Mouse (Mus musculus) thymus, postnatal 0 days (tissue): ENCODE measurements around the gene Irf2bp1. TPM values are rescaled to one million over a fixed set of nuclear protein-coding genes. Genes with fewer than 3 reads are reported as not detected.

ENCODE experiments used
- DNase-seq: peaks from one replicate; pipeline ENCODE4 v3.0.0-alpha.2; 2015; ENCODE audit warnings: low spot score
- polyA plus RNA-seq: library from polyadenylated mRNA; unstranded; fragments of >200 nt; fragmentation: Nextera tagmentation; extraction: Ambion mirVana; gene quantifications from 2 replicates; pipeline ENCODE4 v1.2.1, GENCODE M21; 2015

Irf2bp1 gene
- polyA plus RNA-seq, 1 experiment from 2014 or later, result 20.7 TPM

GRCm38 (mm10) chr7:19024581-19025255 is 20.9 kb downstream of the Irf2bp1 start:
- no peak for DNase-seq

GRCm38 (mm10) chr7:19028067-19028466 is 24.2 kb downstream of the Irf2bp1 start:
- no peak for DNase-seq

- peak; percentile 71 for DNase-seq
These were observed 25.3 kb downstream of the Irf2bp1 start for GRCm38 (mm10) chr7:19029084-19029653.

- no peak for DNase-seq
These were observed 27.8 kb downstream of the Irf2bp1 start for GRCm38 (mm10) chr7:19031641-19032040.

- no peak for DNase-seq
These were observed 40.8 kb downstream of the Irf2bp1 start for GRCm38 (mm10) chr7:19044616-19045015.

GRCm38 (mm10) chr7:19046286-19047069 is 42.6 kb downstream of the Irf2bp1 start:
- no peak for DNase-seq

GRCm38 (mm10) chr7:19048006-19048527 is 44.2 kb downstream of the Irf2bp1 start:
- DNase-seq, result no peak

GRCm38 (mm10) chr7:19049252-19049651 is 45.4 kb downstream of the Irf2bp1 start:
- DNase-seq, result no peak

- no peak for DNase-seq
These were observed 46.3 kb downstream of the Irf2bp1 start for GRCm38 (mm10) chr7:19050172-19050571.

GRCm38 (mm10) chr7:19051161-19051560 is 47.3 kb downstream of the Irf2bp1 start:
- no peak for DNase-seq

- DNase-seq, result no peak
These were observed 48.7 kb downstream of the Irf2bp1 start for GRCm38 (mm10) chr7:19052345-19053135.

GRCm38 (mm10) chr7:19053136-19053532 is 49.3 kb downstream of the Irf2bp1 start:
- DNase-seq, result no peak

GRCm38 (mm10) chr7:19054047-19054776 is 50.4 kb downstream of the Irf2bp1 start, which contains the start of gene Rsph6a:
TSS of gene Rsph6a (plus strand) at chr7:19054690.
- peak; percentile 16 for DNase-seq

GRCm38 (mm10) chr7:19054777-19055076 is 50.9 kb downstream of the Irf2bp1 start:
- DNase-seq, result no peak

GRCm38 (mm10) chr7:19055108-19055507 is 51.3 kb downstream of the Irf2bp1 start:
- no peak for DNase-seq

Other genes with a start within 250 kb of the Irf2bp1 start
- not detected in 2 replicates for gene Psg19, start 205.5 kb upstream of the Irf2bp1 start, polyA plus RNA-seq
- gene Psg17, start 182.4 kb upstream of the Irf2bp1 start, polyA plus RNA-seq, result 0.08 TPM in 2 replicates
- gene Mill2, start 164.1 kb upstream of the Irf2bp1 start, polyA plus RNA-seq, result 0.26 and 0.44 TPM in 2 replicates
- 15.6 and 20.7 TPM in 2 replicates for gene Pglyrp1, start 132.7 kb upstream of the Irf2bp1 start, polyA plus RNA-seq
- gene Ccdc61, start 93.6 kb upstream of the Irf2bp1 start, polyA plus RNA-seq, result 29.1 and 31.7 TPM in 2 replicates
- gene Nova2, start 78.2 kb upstream of the Irf2bp1 start, polyA plus RNA-seq, result 0.17 and 0.28 TPM in 2 replicates
- not detected in 2 replicates for gene Nanos2, start 16.6 kb upstream of the Irf2bp1 start, polyA plus RNA-seq
- gene Mypop, start 12.8 kb upstream of the Irf2bp1 start, polyA plus RNA-seq, result 5.5 and 5.9 TPM in 2 replicates
- gene Foxa3, start 19.5 kb downstream of the Irf2bp1 start, polyA plus RNA-seq, result 0.23 and 0.47 TPM in 2 replicates
- gene Sympk, start 20.3 kb downstream of the Irf2bp1 start, polyA plus RNA-seq, result 18.5 and 19.6 TPM in 2 replicates
- not detected in 2 replicates for gene Rsph6a, start 50.6 kb downstream of the Irf2bp1 start, polyA plus RNA-seq
- gene Dmwd, start 72.2 kb downstream of the Irf2bp1 start, polyA plus RNA-seq, result 4.3 and 5.0 TPM in 2 replicates
- 2.8 and 3.7 TPM in 2 replicates for gene Dmpk, start 79.8 kb downstream of the Irf2bp1 start, polyA plus RNA-seq
- gene Six5, start 90.5 kb downstream of the Irf2bp1 start, polyA plus RNA-seq, result 1.2 and 1.5 TPM in 2 replicates
- 0.70 and 0.72 TPM in 2 replicates for gene Gm4969, start 114.3 kb downstream of the Irf2bp1 start, polyA plus RNA-seq
- 16.4 and 16.6 TPM in 2 replicates for gene Fbxo46, start 115.8 kb downstream of the Irf2bp1 start, polyA plus RNA-seq
- 10.1 and 11.5 TPM in 2 replicates for gene Qpctl, start 145.2 kb downstream of the Irf2bp1 start, polyA plus RNA-seq
- 154 and 164 TPM in 2 replicates for gene Snrpd2, start 145.7 kb downstream of the Irf2bp1 start, polyA plus RNA-seq
- gene Gipr, start 162.1 kb downstream of the Irf2bp1 start, polyA plus RNA-seq, result 0.10 and 0.25 TPM in 2 replicates
- gene Eml2, start 172.4 kb downstream of the Irf2bp1 start, polyA plus RNA-seq, result 5.7 and 6.1 TPM in 2 replicates
- 0.69 and 0.80 TPM in 2 replicates for gene Gpr4, start 208.5 kb downstream of the Irf2bp1 start, polyA plus RNA-seq
- 25.4 and 25.7 TPM in 2 replicates for gene Opa3, start 224.3 kb downstream of the Irf2bp1 start, polyA plus RNA-seq